Mouse (Mus musculus): Measurements from ENCODE around the gene Tbc1d15.

Tbc1d15 gene

GRCm38 (mm10) chr10:115187390-115187789, 63.9 kb downstream of the Tbc1d15 start:
- CTCF ChIA-PET, result no interaction called here

GRCm38 (mm10) chr10:115184697-115185096, 66.6 kb downstream of the Tbc1d15 start, which contains the start of gene Tph2:
TSS of gene Tph2 (minus strand) at chr10:115185022.
- ChIA-PET POLR2A (interaction anchor here in 2 of 4 experiments (0.9 to 1.8 kb wide), 6 partner anchors 9 to 120 kb away, joined by 3 to 5 read pairs (median 3); no protein-coding TSS in a partner anchor), CTCF (interaction anchor here in 3 of 4 experiments (0.7 to 1.8 kb wide), 8 partner anchors 9 to 294 kb away, joined by 3 to 6 read pairs (median 3); no protein-coding TSS in a partner anchor)

More at GRCm38 (mm10) chr10:115187390-115187789, 63.9 kb downstream of the Tbc1d15 start:
- POLR2A ChIA-PET, result interaction anchor here in 1 of 4 experiments (0.8 kb wide), 1 partner anchor 13 kb away, joined by 3 read pairs; no protein-coding TSS in a partner anchor

- POLR2A ChIA-PET, result no interaction called here
- CTCF ChIA-PET, result no interaction called here
Observed at GRCm38 (mm10) chr10:115181034-115181433, 70.2 kb downstream of the Tbc1d15 start.

GRCm38 (mm10) chr10:115178019-115178418, 73.2 kb downstream of the Tbc1d15 start:
- ChIA-PET POLR2A (interaction anchor here in 1 of 4 experiments (0.8 kb wide), 1 partner anchor 10 kb away, joined by 3 read pairs; no protein-coding TSS in a partner anchor), CTCF (interaction anchor here in 3 of 4 experiments (0.6 to 1.5 kb wide), 5 partner anchors 127 to 718 kb away, joined by 3 to 5 read pairs (median 4); no protein-coding TSS in a partner anchor)

GRCm38 (mm10) chr10:115175591-115175991, 75.7 kb downstream of the Tbc1d15 start:
- POLR2A ChIA-PET, result interaction anchor here in 3 of 4 experiments (0.6 to 1.9 kb wide), 9 partner anchors 9 to 246 kb away, joined by 3 to 5 read pairs (median 3); partner anchors contain the start of gene Tph2 (in 1 of the 3)
- CTCF ChIA-PET, result interaction anchor here in 2 of 4 experiments (0.7 to 1.1 kb wide), 2 partner anchors 9 to 15 kb away, joined by 3 read pairs; partner anchors contain the start of gene Tph2 (in 1 of the 2)

- POLR2A ChIA-PET, result interaction anchor here in 1 of 4 experiments (1.1 to 1.2 kb wide), 2 partner anchors 11 to 142 kb away, joined by 3 read pairs; partner anchors contain the start of genes Rab21 and Tph2
Observed at GRCm38 (mm10) chr10:115173336-115173735, 77.9 kb downstream of the Tbc1d15 start.

GRCm38 (mm10) chr10:115171351-115171818, 79.9 kb downstream of the Tbc1d15 start:
- POLR2A ChIA-PET, result interaction anchor here in 1 of 4 experiments (0.6 kb wide), 1 partner anchor 141 kb away, joined by 5 read pairs; no protein-coding TSS in a partner anchor
- CTCF ChIA-PET, result no interaction called here

More at GRCm38 (mm10) chr10:115173336-115173735, 77.9 kb downstream of the Tbc1d15 start:
- CTCF ChIA-PET, result interaction anchor here in 1 of 4 experiments (0.6 to 1.0 kb wide), 2 partner anchors 10 to 365 kb away, joined by 3 read pairs; no protein-coding TSS in a partner anchor

GRCm38 (mm10) chr10:115170496-115171350, 80.5 kb downstream of the Tbc1d15 start:
- CTCF ChIA-PET, result interaction anchor here in 1 of 4 experiments (0.7 kb wide), 1 partner anchor 263 kb away, joined by 6 read pairs; no protein-coding TSS in a partner anchor
- POLR2A ChIA-PET, result interaction anchor here in 1 of 4 experiments (0.6 kb wide), 1 partner anchor 141 kb away, joined by 5 read pairs; no protein-coding TSS in a partner anchor

GRCm38 (mm10) chr10:115169410-115169809, 81.9 kb downstream of the Tbc1d15 start:
- ChIA-PET POLR2A (interaction anchor here in 1 of 4 experiments (0.7 kb wide), 1 partner anchor 49 kb away, joined by 3 read pairs; no protein-coding TSS in a partner anchor), CTCF (no interaction called here)

GRCm38 (mm10) chr10:115160289-115160688, 91.0 kb downstream of the Tbc1d15 start:
- CTCF ChIA-PET, result interaction anchor here (0.6 to 1.5 kb wide), 12 partner anchors 12 to 751 kb away, joined by 3 to 6 read pairs (median 3); no protein-coding TSS in a partner anchor
- POLR2A ChIA-PET, result no interaction called here

All from embryonic stem cell, embryonic (primary cell).